Mouse (Mus musculus): ENCODE data around the gene Npas4.

GRCm38 (mm10) chr19:4992371-4992770 lies 2.3 kb upstream of the Npas4 start:
- TF ChIP-seq CTCF (IDR thresholded peaks at IDR 0.05; ENCODE audit: borderline replicate concordance, control insufficient read depth, extremely low read depth, insufficient read depth, low read length, poor library complexity) (no peak), POLR2A (IDR thresholded peaks at IDR 0.05; ENCODE audit: control insufficient read depth, extremely low read depth, insufficient read depth, low read length, poor library complexity) (no peak)

All from thymus, adult 2 months (tissue).